Mouse (Mus musculus) cerebellum, adult 2 months (tissue): ENCODE measurements around the gene Gpc4.

Source experiments
- CTCF ChIP-seq: fragments of 200-500 bp; IDR thresholded peaks from 2 replicates; pipeline ENCODE4 v1.5.1; 2011; ENCODE audit warnings: low read depth, mild to moderate bottlenecking, control low read depth, low read length, moderate library complexity, borderline replicate concordance; ENCODE audit not compliant: insufficient read depth
- POLR2A ChIP-seq: fragments of 200-500 bp; IDR thresholded peaks from 2 replicates; pipeline ENCODE4 v1.6.1; 2011; ENCODE audit warnings: low read length, control low read depth, borderline replicate concordance; ENCODE audit not compliant: insufficient read depth

- TF ChIP-seq CTCF: no peak
- TF ChIP-seq POLR2A: no peak
These were observed 2.6 kb upstream of the Gpc4 start for GRCm38 (mm10) chrX:52167519-52168244.
